Mouse (Mus musculus) liver, postnatal 0 days (tissue): ENCODE data around the gene Camk2g.

ENCODE experiments used
- CTCF ChIP-seq: sonication (generic); IDR thresholded peaks from 2 replicates; pipeline ENCODE4 v1.5.1; 2016; ENCODE audit warnings: antibody characterized with exemption, low read depth
- EP300 ChIP-seq: IDR thresholded peaks from 2 replicates; pipeline ENCODE4 v1.6.1; 2016; ENCODE audit warnings: antibody characterized with exemption, low read depth, mild to moderate bottlenecking

GRCm38 (mm10) chr14:20691772-20692171, 102.1 kb downstream of the Camk2g start:
- TF ChIP-seq CTCF (no peak), EP300 (no peak)
